Mouse (Mus musculus): ENCODE results near the gene Mageb18. TPM values are rescaled to one million over a fixed set of nuclear protein-coding genes. Genes with fewer than 3 reads are reported as not detected.
"Not testable (repeated sequence)": the region's sequence is repeated elsewhere in the genome, so short reads cannot be mapped to it uniquely, and the experiment has no call there.

Gene Mageb18
- not detected for total RNA-seq (2021)

- intact Hi-C loops (cut with DNase I): no loop called here
- no peak for DNase-seq
These were observed at the start of gene Mageb18 for GRCm38 (mm10) chrX:92599472-92599871. Gene Mageb18, minus strand, starts transcription at chrX:92599572.

- intact Hi-C loops (cut with DNase I): no loop called here
These were observed 13.4 kb upstream of the Mageb18 start for GRCm38 (mm10) chrX:92612788-92613187.

GRCm38 (mm10) chrX:92610466-92610865 lies 11.1 kb upstream of the Mageb18 start:
- no peak for DNase-seq

More at GRCm38 (mm10) chrX:92612788-92613187, 13.4 kb upstream of the Mageb18 start:
- no peak for DNase-seq

GRCm38 (mm10) chrX:92597324-92597723 lies 2.0 kb downstream of the Mageb18 start:
- intact Hi-C loops (cut with DNase I): no loop called here
- peak; percentile 3 for DNase-seq

More at GRCm38 (mm10) chrX:92610466-92610865, 11.1 kb upstream of the Mageb18 start:
- intact Hi-C loops (cut with DNase I): no loop called here

GRCm38 (mm10) chrX:92527826-92528225 lies 71.5 kb downstream of the Mageb18 start:
- DNase-seq: no peak
- intact Hi-C loops (cut with DNase I): no loop called here

GRCm38 (mm10) chrX:92498254-92498653 lies 101.1 kb downstream of the Mageb18 start:
- intact Hi-C loops (cut with DNase I): no loop called here

GRCm38 (mm10) chrX:92489649-92490048 lies 109.7 kb downstream of the Mageb18 start, which contains the start of gene Gm5941:
Gene Gm5941, plus strand, starts transcription at chrX:92489949.
- intact Hi-C loops (cut with DNase I); DNase-seq: not testable (repeated sequence)

More at GRCm38 (mm10) chrX:92498254-92498653, 101.1 kb downstream of the Mageb18 start:
- no peak for DNase-seq

GRCm38 (mm10) chrX:92464773-92465172 lies 134.6 kb downstream of the Mageb18 start:
- intact Hi-C loops (cut with DNase I): no loop called here
- DNase-seq: no peak

GRCm38 (mm10) chrX:92460496-92460895 lies 138.9 kb downstream of the Mageb18 start:
- DNase-seq: no peak
- intact Hi-C loops (cut with DNase I): no loop called here

GRCm38 (mm10) chrX:92387384-92387783 lies 212.0 kb downstream of the Mageb18 start:
- intact Hi-C loops (cut with DNase I): no loop called here
- no peak for DNase-seq

- peak; percentile 37 for DNase-seq
- intact Hi-C loops (cut with DNase I): no loop called here
These were observed 256.4 kb downstream of the Mageb18 start for GRCm38 (mm10) chrX:92342924-92343323.

GRCm38 (mm10) chrX:92340906-92341305 lies 258.5 kb downstream of the Mageb18 start:
- intact Hi-C loops (cut with DNase I): no loop called here

GRCm38 (mm10) chrX:92339551-92339950 lies 259.8 kb downstream of the Mageb18 start:
- intact Hi-C loops (cut with DNase I): no loop called here
- peak; percentile 7 for DNase-seq

More at GRCm38 (mm10) chrX:92340906-92341305, 258.5 kb downstream of the Mageb18 start:
- DNase-seq: peak; percentile 23

- intact Hi-C loops (cut with DNase I): no loop called here
- no peak for DNase-seq
These were observed 265.9 kb downstream of the Mageb18 start for GRCm38 (mm10) chrX:92333459-92333858.

GRCm38 (mm10) chrX:92323599-92323998 lies 275.8 kb downstream of the Mageb18 start:
- no peak for DNase-seq
- intact Hi-C loops (cut with DNase I): no loop called here

- intact Hi-C loops (cut with DNase I): no loop called here
- no peak for DNase-seq
These were observed 318.8 kb downstream of the Mageb18 start for GRCm38 (mm10) chrX:92280619-92281018.

Other genes starting within 250 kb of the Mageb18 start
- gene Gm5941, start 109.6 kb downstream of the Mageb18 start, total RNA-seq (2021): not detected

All from left cerebral cortex, postnatal 4 days (tissue).